Mouse (Mus musculus): ENCODE data around the gene Krtap16-1. TPM values are rescaled to one million over a fixed set of nuclear protein-coding genes. Genes with fewer than 3 reads are reported as not detected.

The Krtap16-1 gene
- polyA plus RNA-seq, 1 experiment from 2014 or later: not detected

DNA sequence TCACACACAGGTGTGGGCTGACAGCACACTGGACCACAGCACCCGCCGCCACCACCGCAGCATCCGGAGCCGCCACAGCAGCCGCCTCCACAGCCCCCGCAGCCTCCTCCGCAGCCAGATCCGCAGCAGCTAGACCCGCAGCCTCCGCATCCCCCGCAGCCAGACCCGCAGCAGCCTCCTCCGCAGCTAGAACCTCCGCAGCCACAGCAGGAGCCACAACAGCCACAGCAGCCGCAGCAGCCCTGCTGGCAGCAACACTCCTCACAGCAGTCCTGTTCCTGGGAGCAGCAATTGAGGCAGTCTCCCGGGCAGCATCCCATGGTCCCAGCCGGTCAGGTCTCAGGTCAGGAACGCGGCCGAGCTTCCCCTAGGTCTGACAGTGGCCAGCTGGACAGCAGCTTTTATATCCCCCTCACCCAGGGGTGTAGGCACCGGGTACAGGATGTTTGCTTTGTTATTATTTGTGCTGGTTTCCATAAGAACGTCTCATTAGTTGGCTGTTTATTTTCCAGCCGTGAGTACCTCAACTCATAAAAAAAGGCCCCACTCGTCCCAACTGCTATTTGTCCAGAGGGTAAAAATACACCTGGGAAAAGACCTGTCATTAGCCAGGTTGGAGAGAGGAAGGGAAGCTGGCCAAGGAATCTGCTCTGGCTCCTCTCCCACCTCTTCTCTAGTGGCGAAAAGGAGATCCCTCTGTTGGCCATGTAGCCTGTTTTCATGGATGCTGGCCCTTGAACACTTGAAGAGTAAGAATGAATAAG is 7.4 kb upstream of the Krtap16-1 start, which contains the start of gene Krtap17-1:
TSS of gene Krtap17-1 (minus strand) at position 375 of the 764 bp plus-strand sequence.
- H3K27me3 ChIP-seq: peaks cover 27% of the 10 kb centered on the region
- H3K4me3 ChIP-seq: 0 out of 2 replicates have a peak within 1 kb of the TSS, but pooled peaks have one; percentile 9
- 37% methylated on average over 21 of the region's 26 CpGs for WGBS
- H3K36me3 ChIP-seq (ENCODE audit: poor library complexity, severe bottlenecking): no peaks in the 10 kb centered on the region
- no peaks in the 10 kb centered on the region for H3K9me3 ChIP-seq (replicated peaks)
- no peak within 1 kb of the TSS for H3K27ac ChIP-seq
- H3K4me1 ChIP-seq: no peaks in the 10 kb centered on the region
- H3K4me2 ChIP-seq: peak within 1 kb of the TSS; percentile 40
- no peak within 1 kb of the TSS for H3K9ac ChIP-seq
- ATAC-seq: no peak

DNA sequence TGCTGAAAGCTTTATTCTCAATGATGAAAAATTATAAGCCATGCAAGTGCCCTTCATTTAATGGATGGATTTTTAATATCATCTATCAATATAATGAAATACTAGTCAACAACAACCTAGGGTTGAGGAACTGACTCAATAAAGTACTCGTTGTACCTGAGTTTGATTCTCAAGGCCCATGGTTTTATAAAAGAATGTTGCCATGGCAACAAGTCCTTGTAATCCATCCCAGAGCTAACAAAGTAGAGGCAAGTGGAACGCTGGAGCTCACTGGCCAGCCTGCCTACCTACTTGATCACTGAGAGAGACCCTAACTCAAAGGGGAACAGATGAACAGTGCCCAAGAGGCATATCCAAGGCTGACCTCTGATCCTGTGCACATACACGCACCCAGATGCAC is 4.2 kb upstream of the Krtap16-1 start:
- Histone ChIP-seq H3K4me3 (no peak overlapping the region), H3K4me2 (no peak overlapping the region), H3K27ac (no peak overlapping the region), H3K9me3 (replicated peaks) (no peaks in the 10 kb centered on the region), H3K27me3 (peaks cover 23% of the 10 kb centered on the region), H3K36me3 (ENCODE audit: poor library complexity, severe bottlenecking) (no peaks in the 10 kb centered on the region), H3K4me1 (no peaks in the 10 kb centered on the region), H3K9ac (no peak overlapping the region)
- WGBS: 68% methylated on average over 3 of the region's 3 CpGs
- no peak for ATAC-seq

DNA sequence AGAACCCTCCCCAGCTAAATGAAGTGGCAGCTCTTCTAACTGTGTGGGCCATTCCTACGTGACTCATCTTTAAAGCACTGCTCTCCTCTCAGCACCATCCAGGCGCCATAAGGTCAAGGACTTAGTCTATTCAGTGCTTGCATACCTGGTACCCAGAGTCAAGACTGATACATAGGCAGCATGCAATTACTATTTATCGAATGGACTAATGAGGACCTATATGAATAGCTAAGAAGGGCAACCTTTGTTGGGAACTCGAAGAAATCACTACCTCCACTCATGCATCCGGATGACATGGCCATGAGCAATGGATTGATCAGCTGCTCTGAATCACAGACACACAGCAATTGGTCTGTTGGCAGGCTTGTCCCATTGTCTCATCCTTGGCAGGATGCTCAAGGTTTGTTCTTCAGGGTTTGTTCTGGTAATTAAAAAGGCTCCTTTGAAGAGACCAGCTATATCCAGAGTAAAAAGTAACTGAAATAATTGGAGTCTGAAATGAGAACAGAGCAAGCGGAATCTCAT is 3.5 kb upstream of the Krtap16-1 start:
- Histone ChIP-seq H3K4me1 (no peaks in the 10 kb centered on the region), H3K36me3 (ENCODE audit: poor library complexity, severe bottlenecking) (no peaks in the 10 kb centered on the region), H3K27me3 (peaks cover 18% of the 10 kb centered on the region), H3K9me3 (replicated peaks) (no peaks in the 10 kb centered on the region), H3K4me2 (no peak overlapping the region), H3K27ac (no peak overlapping the region), H3K4me3 (no peak overlapping the region), H3K9ac (no peak overlapping the region)
- 79% methylated on average over 6 of the region's 6 CpGs for whole genome bisulfite sequencing
- ATAC-seq: no peak

DNA sequence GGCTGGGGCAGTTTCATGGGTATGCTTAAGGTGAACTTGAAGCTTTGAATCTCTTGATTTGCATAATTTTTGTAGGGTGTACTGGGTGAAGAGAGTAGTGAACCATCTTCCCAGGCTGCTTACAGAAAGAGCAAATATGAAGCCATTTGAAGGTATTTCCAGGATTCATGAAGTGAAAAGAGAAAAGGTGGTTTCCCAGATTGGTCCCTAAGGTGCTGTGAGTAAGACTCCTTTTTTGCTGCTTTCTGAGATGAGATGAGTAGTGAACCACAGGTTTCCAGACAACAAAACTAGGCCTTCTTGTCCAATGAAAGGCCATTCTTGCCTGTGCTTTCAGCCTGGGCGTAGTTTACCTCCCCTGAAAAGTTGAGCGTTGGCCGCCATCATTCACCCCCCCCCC is 2.1 kb upstream of the Krtap16-1 start:
- ATAC-seq: no peak
- Histone ChIP-seq H3K27ac (no peak overlapping the region), H3K36me3 (ENCODE audit: poor library complexity, severe bottlenecking) (no peaks in the 10 kb centered on the region), H3K4me1 (no peaks in the 10 kb centered on the region), H3K9me3 (replicated peaks) (no peaks in the 10 kb centered on the region), H3K27me3 (peaks cover 9% of the 10 kb centered on the region), H3K9ac (no peak overlapping the region), H3K4me2 (no peak overlapping the region), H3K4me3 (no peak overlapping the region)
- WGBS: 89% methylated on average over 3 of the region's 3 CpGs

DNA sequence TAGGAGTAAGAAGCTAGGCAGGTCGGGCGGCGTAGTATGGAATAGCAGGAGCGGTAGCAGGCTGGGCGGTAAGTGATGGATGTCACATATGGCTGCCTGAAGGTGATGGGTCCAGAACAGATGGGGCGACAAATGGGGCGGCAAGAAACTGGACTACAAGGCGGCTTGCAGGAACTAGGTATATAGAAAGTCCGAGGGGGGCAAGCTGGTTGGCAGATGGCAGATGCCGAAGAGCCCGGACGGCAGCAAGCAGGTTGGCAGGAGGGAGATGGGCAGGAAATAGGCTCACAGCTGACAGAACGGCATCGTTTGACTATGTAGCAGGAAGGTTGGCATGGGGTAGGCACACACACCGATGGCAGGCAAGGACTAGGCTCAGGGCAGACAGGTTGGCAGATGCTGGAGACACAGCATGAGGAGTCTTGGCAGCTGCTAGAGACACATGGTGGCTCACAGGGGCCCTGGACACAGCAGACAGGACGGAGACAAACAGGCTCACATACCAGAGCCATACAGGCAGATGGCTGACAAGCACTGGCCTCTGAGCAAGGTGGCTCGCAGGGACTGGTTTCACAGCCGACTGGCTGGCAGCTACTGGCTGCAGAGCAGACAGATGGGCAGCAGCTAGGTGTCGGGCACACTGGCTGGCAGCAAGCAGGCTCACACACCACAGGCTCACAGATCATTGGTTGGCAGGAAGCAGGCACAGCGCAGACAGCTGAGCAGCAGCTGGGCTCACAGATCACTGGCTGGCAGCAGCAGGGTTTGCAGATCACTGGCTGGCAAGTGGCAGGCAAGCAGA is 905 bp downstream of the Krtap16-1 start:
- H3K27me3 ChIP-seq: no peaks in the 10 kb centered on the region
- ATAC-seq: peak; percentile 90
- no peak overlapping the region for H3K4me2 ChIP-seq
- H3K9me3 ChIP-seq (replicated peaks): no peaks in the 10 kb centered on the region
- H3K4me1 ChIP-seq: no peaks in the 10 kb centered on the region
- no peaks in the 10 kb centered on the region for H3K36me3 ChIP-seq (ENCODE audit: poor library complexity, severe bottlenecking)
- no peak overlapping the region for H3K9ac ChIP-seq
- 83% methylated on average over 20 of the region's 20 CpGs for WGBS
- peak overlapping the region; percentile 67 for H3K27ac ChIP-seq
- H3K4me3 ChIP-seq: no peak overlapping the region

DNA sequence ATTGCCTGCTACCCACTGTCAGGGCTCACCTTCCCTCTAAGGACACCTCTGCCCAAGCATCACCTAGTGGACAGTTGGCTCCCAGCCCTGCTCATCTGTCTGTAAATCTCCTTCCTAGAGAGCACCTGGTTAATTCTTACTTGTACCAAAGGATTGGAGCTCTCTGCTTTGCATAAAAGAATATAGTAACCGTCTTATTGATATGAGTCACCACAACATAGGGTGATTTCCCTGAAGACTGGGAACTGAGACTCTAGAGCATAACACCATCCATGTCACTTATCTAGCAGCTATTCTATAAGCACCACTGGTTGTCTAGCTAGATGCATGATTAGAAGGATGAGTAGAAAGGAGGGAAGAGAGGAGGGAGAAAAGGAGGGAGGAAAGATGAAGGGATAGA is 3.0 kb downstream of the Krtap16-1 start:
- H3K36me3 ChIP-seq (ENCODE audit: poor library complexity, severe bottlenecking): no peaks in the 10 kb centered on the region
- no peaks in the 10 kb centered on the region for H3K9me3 ChIP-seq (replicated peaks)
- H3K4me2 ChIP-seq: no peak overlapping the region
- no peak overlapping the region for H3K9ac ChIP-seq
- ATAC-seq: no peak
- H3K4me3 ChIP-seq: no peak overlapping the region
- no peaks in the 10 kb centered on the region for H3K27me3 ChIP-seq
- 97% methylated on average over 1 of the region's 1 CpGs for WGBS
- H3K27ac ChIP-seq: no peak overlapping the region
- H3K4me1 ChIP-seq: no peaks in the 10 kb centered on the region

DNA sequence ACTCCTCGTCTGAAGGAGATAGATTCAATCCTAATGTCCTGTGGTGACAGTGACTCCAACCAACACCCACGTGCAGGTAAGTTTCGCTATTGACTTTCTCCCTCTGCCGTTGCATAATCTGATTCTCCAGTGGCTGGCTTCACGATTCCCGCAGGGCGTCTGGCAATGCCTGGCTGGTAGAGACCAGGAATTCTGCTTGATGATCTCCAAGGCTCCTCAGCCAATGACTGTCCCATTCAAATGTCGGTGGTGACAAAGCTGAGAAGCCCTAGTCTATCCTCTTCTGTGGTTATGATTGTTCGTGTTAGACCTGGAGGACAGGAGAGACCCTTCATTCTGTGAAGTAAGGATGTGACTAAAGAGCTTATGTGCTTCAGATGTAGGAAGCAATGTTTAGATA is 3.7 kb downstream of the Krtap16-1 start:
- no peaks in the 10 kb centered on the region for H3K27me3 ChIP-seq
- H3K9ac ChIP-seq: no peak overlapping the region
- no peak overlapping the region for H3K27ac ChIP-seq
- no peak overlapping the region for H3K4me3 ChIP-seq
- no peak overlapping the region for H3K4me2 ChIP-seq
- H3K36me3 ChIP-seq (ENCODE audit: poor library complexity, severe bottlenecking): no peaks in the 10 kb centered on the region
- no peak for ATAC-seq
- 90% methylated on average over 9 of the region's 9 CpGs for WGBS
- H3K4me1 ChIP-seq: no peaks in the 10 kb centered on the region
- no peaks in the 10 kb centered on the region for H3K9me3 ChIP-seq (replicated peaks)

DNA sequence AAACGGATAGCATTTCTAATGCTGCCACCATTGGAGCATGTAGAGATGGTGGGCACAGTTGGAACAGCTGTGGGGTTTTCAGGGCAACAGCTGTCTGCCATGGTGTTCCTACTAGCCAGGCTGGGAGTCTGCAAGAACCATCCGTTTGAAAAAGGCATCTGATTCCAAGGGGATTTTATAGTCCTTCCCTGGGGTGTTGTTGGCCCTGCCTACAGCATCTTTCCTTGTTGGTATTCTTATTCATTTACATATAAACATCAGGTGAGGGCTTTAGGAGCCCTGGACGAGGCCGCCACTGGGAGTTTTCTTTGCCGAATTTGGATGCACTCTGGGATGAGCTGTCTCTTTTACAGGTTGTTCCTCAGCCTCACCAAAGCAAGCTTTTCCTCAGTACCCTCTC is 7.4 kb downstream of the Krtap16-1 start, which contains the start of gene Krtap29-1:
TSS of gene Krtap29-1 (minus strand) at position 101 of the 400 bp plus-strand sequence.
- no peaks in the 10 kb centered on the region for H3K27me3 ChIP-seq
- no peaks in the 10 kb centered on the region for H3K36me3 ChIP-seq (ENCODE audit: poor library complexity, severe bottlenecking)
- no peak within 1 kb of the TSS for H3K9ac ChIP-seq
- no peak for ATAC-seq
- no peak within 1 kb of the TSS for H3K4me3 ChIP-seq
- 73% methylated on average over 5 of the region's 5 CpGs for WGBS
- no peak within 1 kb of the TSS for H3K27ac ChIP-seq
- H3K4me2 ChIP-seq: no peak within 1 kb of the TSS
- H3K9me3 ChIP-seq (replicated peaks): no peaks in the 10 kb centered on the region; the same call in 1 of the 2 replicates
- no peaks in the 10 kb centered on the region for H3K4me1 ChIP-seq

DNA sequence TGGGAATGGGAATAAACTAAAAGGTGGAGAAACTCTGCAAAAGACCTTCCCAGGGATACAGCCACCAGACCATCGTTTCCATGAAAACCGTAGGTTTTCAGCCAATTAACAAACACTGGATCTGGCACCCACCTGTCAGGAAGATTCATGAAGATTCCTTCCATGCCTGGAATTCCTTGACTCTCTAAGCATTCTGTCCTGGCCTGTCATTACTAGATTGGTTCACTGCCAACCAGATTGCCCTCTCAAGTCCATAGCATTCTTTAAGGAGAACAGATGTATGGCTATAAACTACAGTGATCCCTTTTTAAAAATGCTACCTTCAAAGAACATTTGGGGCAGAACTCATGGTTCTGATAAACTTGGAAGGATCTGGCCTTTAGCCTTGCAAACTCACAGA is 20.4 kb downstream of the Krtap16-1 start:
- no peak for ATAC-seq
- H3K4me3 ChIP-seq: no peak overlapping the region
- no peaks in the 10 kb centered on the region for H3K9me3 ChIP-seq (replicated peaks)
- no peak overlapping the region for H3K27ac ChIP-seq
- no peaks in the 10 kb centered on the region for H3K36me3 ChIP-seq (ENCODE audit: poor library complexity, severe bottlenecking)
- H3K27me3 ChIP-seq: no peaks in the 10 kb centered on the region
- WGBS: 88% methylated on average over 2 of the region's 2 CpGs
- no peaks in the 10 kb centered on the region for H3K4me1 ChIP-seq
- H3K9ac ChIP-seq: no peak overlapping the region
- no peak overlapping the region for H3K4me2 ChIP-seq

DNA sequence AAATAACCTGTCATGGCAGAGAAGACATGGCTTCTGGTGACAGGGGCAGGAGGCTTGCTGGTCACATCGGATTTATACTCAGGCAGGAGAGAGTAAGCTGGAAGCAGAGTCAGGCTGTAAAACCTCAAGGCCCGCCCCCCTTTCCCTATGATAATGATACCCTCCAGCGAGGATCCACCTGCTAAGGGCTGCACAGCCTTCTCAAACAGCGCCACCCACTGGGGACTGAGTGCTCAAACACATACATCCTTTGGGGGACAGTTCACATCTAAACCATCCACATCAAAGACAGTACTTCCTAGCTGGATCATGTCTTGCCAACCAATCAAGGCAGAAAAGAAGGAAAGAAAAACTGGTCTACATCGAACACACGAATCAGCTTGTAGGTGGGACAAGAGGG is 22.2 kb downstream of the Krtap16-1 start:
- H3K36me3 ChIP-seq (ENCODE audit: poor library complexity, severe bottlenecking): no peaks in the 10 kb centered on the region
- no peaks in the 10 kb centered on the region for H3K9me3 ChIP-seq (replicated peaks)
- no peak overlapping the region for H3K4me3 ChIP-seq
- no peaks in the 10 kb centered on the region for H3K4me1 ChIP-seq
- H3K27ac ChIP-seq: no peak overlapping the region
- no peak overlapping the region for H3K9ac ChIP-seq
- no peak for ATAC-seq
- no peaks in the 10 kb centered on the region for H3K27me3 ChIP-seq
- 41% methylated on average over 6 of the region's 6 CpGs for WGBS
- no peak overlapping the region for H3K4me2 ChIP-seq

DNA sequence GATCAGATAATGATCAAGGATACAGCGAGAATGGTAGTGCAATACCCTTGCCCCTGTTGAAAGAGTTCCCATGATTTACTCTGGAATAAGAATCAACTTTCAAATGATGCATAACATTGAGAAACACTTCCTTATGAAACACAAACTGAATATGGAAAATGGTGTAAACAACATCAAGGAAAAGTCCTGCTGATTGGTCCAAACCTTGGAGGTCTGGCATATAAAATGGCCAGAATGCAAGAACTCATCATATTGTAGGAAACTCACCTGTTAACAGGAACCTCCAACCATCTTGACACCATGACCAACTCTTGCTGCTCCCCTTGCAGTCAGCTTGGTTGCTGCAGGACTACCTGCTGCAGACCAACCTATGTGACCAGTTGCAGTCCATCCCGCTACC is 38.2 kb downstream of the Krtap16-1 start, which contains the start of gene Krtap9-5:
TSS of gene Krtap9-5 (plus strand) at position 301 of the 400 bp plus-strand sequence.
- H3K27me3 ChIP-seq: no peaks in the 10 kb centered on the region
- WGBS: 94% methylated on average over 2 of the region's 2 CpGs
- no peaks in the 10 kb centered on the region for H3K9me3 ChIP-seq (replicated peaks)
- no peak within 1 kb of the TSS for H3K4me2 ChIP-seq
- no peak within 1 kb of the TSS for H3K4me3 ChIP-seq
- H3K27ac ChIP-seq: peak within 1 kb of the TSS; percentile 44; the same call in 1 of the 2 replicates
- H3K4me1 ChIP-seq: 0 out of 2 replicates have a peak, but pooled peaks cover 6% of the 10 kb centered on the region
- no peak for ATAC-seq
- no peaks in the 10 kb centered on the region for H3K36me3 ChIP-seq (ENCODE audit: poor library complexity, severe bottlenecking)
- no peak within 1 kb of the TSS for H3K9ac ChIP-seq

DNA sequence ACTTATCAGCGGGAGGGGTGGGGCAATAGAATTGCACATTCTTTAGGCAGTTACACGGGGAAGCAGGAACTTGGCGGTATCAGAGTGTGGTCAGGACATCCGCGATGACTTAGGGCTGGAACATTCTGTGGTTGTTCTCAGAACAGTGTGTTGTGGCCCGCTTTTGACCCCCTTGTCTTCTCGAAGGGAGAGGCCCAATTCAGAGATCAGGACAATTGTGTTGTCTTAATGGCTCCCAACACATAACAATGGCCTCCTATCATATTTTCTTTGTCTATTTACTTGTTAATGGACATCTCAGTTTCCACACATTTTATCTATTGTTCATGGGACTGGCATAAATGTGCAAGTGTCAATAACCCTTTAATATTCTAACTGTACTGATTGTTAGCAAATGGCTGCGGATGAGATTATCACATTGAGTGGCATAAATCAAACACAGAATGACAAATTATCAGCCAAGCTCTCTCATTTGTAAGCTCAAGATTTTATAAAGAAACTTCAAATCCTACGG is 48.6 kb downstream of the Krtap16-1 start:
- Histone ChIP-seq H3K27me3 (no peaks in the 10 kb centered on the region), H3K4me1 (no peaks in the 10 kb centered on the region), H3K9ac (no peak overlapping the region), H3K4me3 (no peak overlapping the region), H3K9me3 (replicated peaks) (no peaks in the 10 kb centered on the region), H3K36me3 (ENCODE audit: poor library complexity, severe bottlenecking) (no peaks in the 10 kb centered on the region), H3K4me2 (no peak overlapping the region), H3K27ac (no peak overlapping the region)
- no peak for ATAC-seq
- 87% methylated on average over 9 of the region's 9 CpGs for WGBS

Data from forebrain, embryonic 13.5 days (tissue).